Mouse (Mus musculus) heart, postnatal 4 days (tissue): ENCODE measurements around the gene Glis1. TPM values are rescaled to one million over a fixed set of nuclear protein-coding genes. Genes with fewer than 3 reads are reported as not detected.
A peak's percentile ranks its signal among the peaks of the same experiment; 100 is the strongest.

Source experiments
- DNase-seq: peaks from one replicate; pipeline ENCODE4 v3.0.0; 2021
- total RNA-seq, 2 experiments: library from RNA; stranded (reverse); gene quantifications; 2 replicates each; pipeline ENCODE4 v1.2.3; 2021

Glis1 gene
- total RNA-seq, 2 experiments from 2014 or later, result 0.26 to 0.79 TPM

GRCm38 (mm10) chr4:107520816-107521215 lies 86.4 kb downstream of the Glis1 start:
- DNase-seq, result no peak

DNA sequence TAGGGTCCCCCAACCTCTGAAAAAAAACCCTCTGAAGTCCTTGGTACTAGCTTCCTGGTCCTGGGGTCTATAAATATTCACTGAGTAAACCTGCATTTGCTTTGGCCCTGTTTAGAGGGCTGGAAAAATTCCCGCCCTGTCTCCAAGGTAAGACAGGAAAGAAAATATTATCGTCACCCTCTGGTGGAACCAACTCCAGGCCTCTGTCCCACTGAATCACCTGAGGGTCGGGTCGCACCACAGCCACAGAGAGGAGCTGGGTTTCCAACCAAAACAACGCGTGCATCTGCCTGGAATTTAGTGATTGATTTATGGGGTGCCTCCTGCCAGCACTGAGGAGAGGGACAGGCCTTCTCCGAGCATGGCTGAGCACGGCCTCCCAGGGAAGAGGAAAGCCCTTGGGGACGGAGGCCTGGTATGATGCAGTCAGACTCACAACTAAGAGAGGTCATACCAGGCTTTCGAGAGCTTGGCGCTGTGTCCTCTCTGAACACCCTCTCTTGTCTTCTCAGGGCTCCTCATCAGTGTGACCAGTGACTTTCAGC lies 89.3 kb downstream of the Glis1 start:
- DNase-seq, result no peak

GRCm38 (mm10) chr4:107535126-107535525 lies 100.7 kb downstream of the Glis1 start:
- DNase-seq, result no peak

- DNase-seq, result no peak
Measured at GRCm38 (mm10) chr4:107538116-107538515, 103.7 kb downstream of the Glis1 start.

DNA sequence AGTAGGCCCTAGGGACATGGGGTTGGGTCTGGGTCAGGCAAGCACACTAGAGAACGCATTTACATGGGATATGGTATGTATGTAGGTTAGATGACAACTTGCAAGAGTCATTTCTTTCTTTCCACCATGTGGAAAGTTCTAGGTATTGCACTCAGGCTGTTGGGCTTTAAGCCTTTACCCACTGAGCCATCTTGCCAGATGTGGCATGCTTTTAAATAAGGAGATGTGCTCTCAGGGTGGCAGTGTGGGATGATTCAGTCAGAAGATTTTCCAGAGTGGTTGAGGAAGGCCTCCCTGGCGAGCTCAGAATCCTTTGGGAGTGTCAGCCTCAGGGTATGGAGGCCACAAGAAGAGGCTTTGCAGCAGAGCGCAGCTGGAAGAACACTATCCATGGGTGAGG lies 104.2 kb downstream of the Glis1 start:
- no peak for DNase-seq

GRCm38 (mm10) chr4:107539021-107539420 lies 104.6 kb downstream of the Glis1 start:
- no peak for DNase-seq

- DNase-seq, result no peak
Measured at GRCm38 (mm10) chr4:107541821-107542220, 107.4 kb downstream of the Glis1 start.

- no peak for DNase-seq
Measured at GRCm38 (mm10) chr4:107544843-107545242, 110.5 kb downstream of the Glis1 start.

- DNase-seq, result no peak
Measured at GRCm38 (mm10) chr4:107545726-107546125, 111.3 kb downstream of the Glis1 start.

DNA sequence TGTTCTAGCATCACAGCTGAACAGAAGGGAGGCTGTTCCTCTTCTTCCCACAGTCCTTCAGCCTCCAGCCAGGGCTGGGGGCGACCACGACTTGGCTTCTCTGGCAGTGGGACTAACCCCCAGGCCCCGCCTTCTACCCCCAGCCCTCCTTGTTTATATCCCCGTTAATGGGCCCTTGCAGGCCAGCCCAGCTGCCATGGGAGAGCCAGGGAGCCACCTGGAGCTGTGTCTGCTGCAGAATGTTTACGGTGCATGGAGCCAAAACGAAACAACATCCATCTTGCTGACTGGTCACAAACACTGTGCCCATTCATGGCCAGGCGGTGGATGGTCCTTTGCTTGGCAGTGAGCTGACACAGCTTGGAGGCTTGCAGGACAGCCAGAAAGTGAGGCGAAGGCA lies 112.1 kb downstream of the Glis1 start:
- DNase-seq, result no peak

- DNase-seq, result no peak
Measured at GRCm38 (mm10) chr4:107550096-107550495, 115.7 kb downstream of the Glis1 start.

- DNase-seq, result no peak
Measured at GRCm38 (mm10) chr4:107550546-107550945, 116.2 kb downstream of the Glis1 start.

DNA sequence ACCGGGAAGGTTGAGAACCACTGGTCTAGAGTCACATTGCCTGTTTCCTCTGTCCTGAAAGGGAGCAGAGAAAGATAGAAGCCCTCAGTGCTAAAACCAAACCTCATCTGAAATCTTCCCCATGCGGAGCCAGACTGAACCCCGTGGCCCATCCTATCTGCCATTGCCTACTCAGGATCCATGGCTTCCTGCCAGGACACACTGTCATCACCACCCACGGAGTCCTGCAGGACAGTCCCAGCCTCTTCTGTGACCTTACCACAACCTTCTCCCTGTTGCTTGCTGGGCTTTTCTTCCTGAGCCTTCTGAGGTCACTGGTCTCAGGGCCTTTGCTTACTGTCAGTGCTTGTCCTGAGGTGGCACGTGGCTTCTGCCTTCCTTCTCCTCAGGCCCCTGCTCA lies 118.3 kb downstream of the Glis1 start:
- peak; percentile 47 for DNase-seq

- DNase-seq, result no peak
Measured at GRCm38 (mm10) chr4:107553774-107554173, 119.4 kb downstream of the Glis1 start.

DNA sequence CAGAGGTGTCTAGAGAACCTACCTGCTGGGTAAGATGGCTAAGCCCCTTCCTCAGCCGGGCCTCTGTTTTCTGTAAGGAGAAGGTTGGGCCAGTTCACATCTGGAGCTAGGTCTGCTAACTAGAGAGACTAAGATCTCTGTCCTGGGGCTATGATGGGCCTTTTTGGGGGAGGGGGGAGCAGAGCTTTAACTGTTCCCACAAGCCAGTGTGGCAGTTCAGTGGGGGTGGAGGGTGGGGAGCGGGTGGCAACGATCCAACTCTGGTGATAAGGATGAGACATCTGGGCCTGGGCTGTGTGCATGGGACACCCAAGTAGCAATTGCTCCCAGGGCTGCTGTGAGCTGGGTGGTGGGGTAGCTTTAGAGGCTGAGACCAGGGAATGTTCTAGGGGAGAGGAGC lies 124.4 kb downstream of the Glis1 start:
- no peak for DNase-seq

DNA sequence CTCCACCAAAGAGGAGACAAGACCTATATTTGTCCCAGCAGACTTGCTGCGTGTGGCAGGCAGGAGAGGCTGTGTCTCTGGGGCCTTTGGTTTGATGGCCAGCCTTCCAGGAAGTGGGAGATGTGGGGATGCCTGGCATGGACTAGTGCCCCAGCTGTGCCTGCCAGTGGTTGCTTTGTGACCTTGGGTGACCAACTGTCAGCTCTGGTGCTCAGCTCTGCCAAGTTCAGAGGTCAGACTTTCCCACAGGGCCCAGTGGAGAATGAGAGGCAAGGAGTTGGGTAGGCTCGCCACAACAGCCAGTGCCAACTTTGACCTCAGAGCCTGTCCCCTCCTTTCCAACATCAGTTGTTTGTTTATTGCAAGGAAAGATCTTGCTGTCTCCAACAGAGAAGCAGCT lies 126.7 kb downstream of the Glis1 start:
- no peak for DNase-seq

DNA sequence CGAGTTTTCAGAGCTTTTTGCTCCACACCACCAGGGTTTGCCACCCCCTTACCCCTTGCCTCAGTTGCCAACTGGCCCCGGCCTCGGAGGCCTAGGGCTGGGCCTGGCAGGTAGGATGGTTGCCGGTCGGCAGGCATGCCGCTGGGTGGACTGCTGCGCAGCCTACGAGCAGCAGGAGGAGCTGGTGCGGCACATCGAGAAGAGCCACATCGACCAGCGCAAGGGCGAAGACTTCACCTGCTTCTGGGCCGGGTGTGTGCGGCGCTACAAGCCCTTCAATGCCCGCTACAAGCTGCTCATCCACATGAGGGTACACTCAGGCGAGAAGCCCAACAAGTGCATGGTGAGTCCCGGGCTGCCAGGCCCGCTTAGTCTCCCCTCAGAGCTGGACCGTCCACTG lies 133.8 kb downstream of the Glis1 start:
- DNase-seq, result no peak

GRCm38 (mm10) chr4:107568881-107569443 lies 134.6 kb downstream of the Glis1 start:
- DNase-seq, result no peak

GRCm38 (mm10) chr4:107570329-107571014 lies 136.1 kb downstream of the Glis1 start:
- DNase-seq, result no peak

GRCm38 (mm10) chr4:107575781-107576180 lies 141.4 kb downstream of the Glis1 start:
- DNase-seq, result no peak

- DNase-seq, result no peak
Measured at GRCm38 (mm10) chr4:107576742-107577141, 142.4 kb downstream of the Glis1 start.

DNA sequence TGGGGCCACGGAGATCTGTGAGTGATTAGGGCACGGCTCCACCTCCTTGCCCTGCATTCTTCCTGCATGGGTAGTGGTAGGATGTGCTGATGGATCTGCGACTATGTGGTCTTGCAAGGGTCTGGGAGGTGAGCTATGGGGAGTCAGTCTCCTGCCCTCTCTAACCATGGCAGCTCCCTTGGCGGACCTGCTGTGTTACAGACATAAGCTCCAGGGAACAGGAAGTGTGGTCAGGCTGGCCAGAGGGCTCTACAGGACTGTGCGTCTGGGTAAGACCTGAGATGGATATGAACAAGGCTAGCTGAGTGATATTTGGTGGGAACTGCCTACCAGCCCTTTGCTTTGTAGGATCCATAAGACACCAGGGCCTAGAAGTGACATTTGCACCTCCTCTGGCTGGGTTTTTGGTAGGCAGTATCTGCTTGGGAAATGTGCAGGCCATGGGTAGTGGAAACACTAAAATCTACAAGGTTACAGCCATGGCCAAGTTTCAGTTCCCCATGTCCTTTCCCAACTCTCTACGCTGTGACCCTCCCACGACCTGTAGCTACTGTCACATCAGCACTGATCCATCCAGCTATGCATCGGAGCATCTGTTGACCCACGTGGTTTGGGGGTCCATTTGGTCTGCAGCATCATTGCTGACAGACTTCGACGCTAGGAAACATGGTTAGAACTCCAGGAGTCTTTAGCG lies 142.9 kb downstream of the Glis1 start:
- DNase-seq, result no peak

DNA sequence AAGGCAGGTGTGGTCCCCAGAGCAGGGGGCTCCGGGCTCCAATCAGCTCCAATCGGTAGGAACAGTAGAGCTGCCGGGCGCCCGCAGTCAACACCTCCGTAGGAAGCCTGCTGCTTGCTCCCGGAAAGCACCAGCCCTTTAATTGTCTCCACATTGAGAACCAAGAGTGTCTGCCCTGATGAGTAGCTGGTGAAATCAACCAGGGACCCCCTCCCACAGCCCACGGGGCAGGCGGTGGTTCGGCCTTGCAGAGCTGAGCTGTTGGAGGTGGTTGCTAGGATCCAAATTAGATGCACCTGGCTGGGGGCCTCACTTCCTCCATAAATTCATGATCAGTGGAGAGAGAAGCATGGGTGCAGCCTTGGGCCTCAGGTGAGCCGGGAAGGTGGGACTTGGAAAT lies 146.5 kb downstream of the Glis1 start:
- DNase-seq, result no peak

- no peak for DNase-seq
Measured at GRCm38 (mm10) chr4:107586391-107586790, 152.0 kb downstream of the Glis1 start.
